Mouse (Mus musculus): Measurements from ENCODE around the gene Txndc15.

GRCm38 (mm10) chr13:55668550-55668949, 45.9 kb upstream of the Txndc15 start:
- TF ChIP-seq CTCF (IDR thresholded peaks at IDR 0.05; ENCODE audit: low read depth, low read length): no peak
- no peak for TF ChIP-seq GATA1 (IDR thresholded peaks at IDR 0.05; ENCODE audit: borderline replicate concordance, low read length)

Measured in G1E (cell line).